Mouse (Mus musculus) limb, embryonic 14.5 days (tissue): ENCODE data around the gene Med16. TPM values are rescaled to one million over a fixed set of nuclear protein-coding genes. Genes with fewer than 3 reads are reported as not detected.

Experiments
- ATAC-seq: fragments of 200-750 bp; cut with Nextera tagmentation; 2 replicates; pipeline ENCODE4 v1.8.0; 2017; ENCODE audit warnings: low read depth, moderate number of reproducible peaks, moderate TSS enrichment; ENCODE audit not compliant: low FRiP score
- DNase-seq: peaks from one replicate; pipeline ENCODE4 v3.0.0-alpha.2; 2015; ENCODE audit warnings: low spot score
- H3K27ac ChIP-seq: fragments of 300-500 bp; sonication (generic); replicated peaks from 2 replicates; pipeline ENCODE4 v1.5.1; 2014; ENCODE audit warnings: low read depth, mild to moderate bottlenecking, low read length, moderate library complexity, mixed read lengths
- H3K27me3 ChIP-seq: fragments of 300-500 bp; sonication (generic); 2 replicates; pipeline ENCODE4 v1.6.1; 2014; ENCODE audit warnings: low read length, mixed read lengths; ENCODE audit not compliant: control insufficient read depth, insufficient read depth
- H3K36me3 ChIP-seq: fragments of 300-500 bp; sonication (generic); 2 replicates; pipeline ENCODE4 v1.6.1; 2014; ENCODE audit warnings: mild to moderate bottlenecking, low read length, moderate library complexity, mixed read lengths; ENCODE audit not compliant: control insufficient read depth, insufficient read depth
- H3K4me1 ChIP-seq: fragments of 300-500 bp; sonication (generic); 2 replicates; pipeline ENCODE4 v1.6.1; 2014; ENCODE audit warnings: antibody characterized with exemption, low read length, mixed read lengths; ENCODE audit not compliant: control insufficient read depth, insufficient read depth
- H3K4me2 ChIP-seq: fragments of 300-500 bp; sonication (generic); replicated peaks from 2 replicates; pipeline ENCODE4 v1.6.1; 2014; ENCODE audit warnings: low read depth, mild to moderate bottlenecking, low read length, moderate library complexity; ENCODE audit not compliant: severe bottlenecking
- H3K4me3 ChIP-seq: fragments of 300-500 bp; sonication (generic); replicated peaks from 2 replicates; pipeline ENCODE4 v1.5.1; 2014; ENCODE audit warnings: low read length
- H3K9ac ChIP-seq: fragments of 300-500 bp; sonication (generic); 2 replicates; pipeline ENCODE4 v1.6.1; 2014; ENCODE audit warnings: mild to moderate bottlenecking, low read depth, low read length, moderate library complexity; ENCODE audit not compliant: severe bottlenecking
- H3K9me3 ChIP-seq: fragments of 300-500 bp; sonication (generic); 2 replicates; pipeline ENCODE4 v1.6.1; 2016; ENCODE audit warnings: low read length; ENCODE audit not compliant: control insufficient read depth
- POLR2A ChIP-seq: fragments of 200-500 bp; IDR thresholded peaks from 2 replicates; pipeline ENCODE4 v1.8.0; 2012; ENCODE audit warnings: inconsistent platforms, mild to moderate bottlenecking, moderate library complexity, borderline replicate concordance; ENCODE audit not compliant: insufficient read depth, insufficient read length; ENCODE audit errors: extremely low read depth
- WGBS: fragments of 180-500 bp; shearing (Covaris S2); extraction: QIAGEN DNeasy Blood & Tissue Kit; methylation state at CpG from one replicate; pipeline ENCODE4 v1.1.7; 2014; 5-methylcytosine and 5-hydroxymethylcytosine counted together
- polyA plus RNA-seq, 2 experiments: library from polyadenylated mRNA; depleted of rRNA in 1 of 2; stranded (reverse) in 1 of 2; unstranded in 1 of 2; fragments of >200 nt; fragmentation: Nextera tagmentation in 1 of 2; extraction: Ambion mirVana in 1 of 2; gene quantifications; 2 replicates each; pipeline versions ENCODE4 v1.2.1 to v1.2.3; 2012 to 2014

Med16 gene
- polyA plus RNA-seq, 2 experiments: 33.4 to 54.6 TPM

- H3K9me3 ChIP-seq: no peaks in the 10 kb centered on the region
- no peaks in the 10 kb centered on the region for H3K4me1 ChIP-seq
- no peak overlapping the region for H3K4me3 ChIP-seq
- no peak overlapping the region for H3K27ac ChIP-seq
- H3K36me3 ChIP-seq: peaks cover 84% of the 10 kb centered on the region
- ATAC-seq (no peak), DNase-seq (no peak)
- no peak for TF ChIP-seq POLR2A
- H3K4me2 ChIP-seq: no peak overlapping the region
- no peaks in the 10 kb centered on the region for H3K27me3 ChIP-seq
- H3K9ac ChIP-seq: no peak overlapping the region
- 65% methylated on average over 11 of the region's 11 CpGs for WGBS
Observed at GRCm38 (mm10) chr10:79866601-79867000, 42.1 kb downstream of the Med16 start.

- Histone ChIP-seq H3K4me2 (no peak overlapping the region), H3K4me3 (no peak overlapping the region), H3K9me3 (no peaks in the 10 kb centered on the region), H3K4me1 (no peaks in the 10 kb centered on the region), H3K27me3 (no peaks in the 10 kb centered on the region), H3K36me3 (peaks cover 85% of the 10 kb centered on the region), H3K9ac (no peak overlapping the region), H3K27ac (0 out of 2 replicates have a peak overlapping the region, but pooled peaks have one; percentile 33)
- no peak for TF ChIP-seq POLR2A
- WGBS: 69% methylated on average over 19 of the region's 19 CpGs
- DNase-seq (no peak), ATAC-seq (no peak)
Observed at GRCm38 (mm10) chr10:79865801-79866295, 42.9 kb downstream of the Med16 start.

- H3K36me3 ChIP-seq: peaks cover 88% of the 10 kb centered on the region
- H3K9me3 ChIP-seq: no peaks in the 10 kb centered on the region
- no peak overlapping the region for H3K9ac ChIP-seq
- no peaks in the 10 kb centered on the region for H3K27me3 ChIP-seq
- H3K4me3 ChIP-seq: no peak overlapping the region
- H3K27ac ChIP-seq: 0 out of 2 replicates have a peak overlapping the region, but pooled peaks have one; percentile 33
- ATAC-seq (no peak), DNase-seq (no peak)
- no peaks in the 10 kb centered on the region for H3K4me1 ChIP-seq
- 57% methylated on average over 10 of the region's 12 CpGs for WGBS
- TF ChIP-seq POLR2A: no peak
- no peak overlapping the region for H3K4me2 ChIP-seq
Observed at GRCm38 (mm10) chr10:79865189-79865601, 43.5 kb downstream of the Med16 start.

GRCm38 (mm10) chr10:79864351-79865188 lies 44.2 kb downstream of the Med16 start:
- H3K9me3 ChIP-seq: no peaks in the 10 kb centered on the region
- no peak overlapping the region for H3K9ac ChIP-seq
- no peak for DNase-seq
- H3K27ac ChIP-seq: no peak overlapping the region
- H3K4me3 ChIP-seq: no peak overlapping the region
- peak; percentile 11; the same call in 1 of the 2 replicates for ATAC-seq
- H3K4me1 ChIP-seq: no peaks in the 10 kb centered on the region
- no peak overlapping the region for H3K4me2 ChIP-seq
- no peaks in the 10 kb centered on the region for H3K27me3 ChIP-seq
- no peak for TF ChIP-seq POLR2A
- 40% methylated on average over 10 of the region's 10 CpGs for WGBS
- peaks cover 88% of the 10 kb centered on the region for H3K36me3 ChIP-seq

- H3K36me3 ChIP-seq: peaks cover 97% of the 10 kb centered on the region
- TF ChIP-seq POLR2A: no peak
- no peak overlapping the region for H3K4me3 ChIP-seq
- H3K4me2 ChIP-seq: no peak overlapping the region
- no peaks in the 10 kb centered on the region for H3K27me3 ChIP-seq
- 68% methylated on average over 10 of the region's 10 CpGs for WGBS
- DNase-seq (no peak), ATAC-seq (no peak)
- no peak overlapping the region for H3K27ac ChIP-seq
- peaks cover 6% of the 10 kb centered on the region for H3K4me1 ChIP-seq
- H3K9me3 ChIP-seq: no peaks in the 10 kb centered on the region
- H3K9ac ChIP-seq: no peak overlapping the region
Observed at GRCm38 (mm10) chr10:79862925-79863324, 45.8 kb downstream of the Med16 start.
